Mouse (Mus musculus) ES-Bruce4 (cell line): Measurements from ENCODE around the gene Mcoln2.

Experiments
- EP300 ChIP-seq: IDR thresholded peaks from 2 replicates; pipeline ENCODE4 v1.6.1; 2011; ENCODE audit warnings: low read depth, low read length; ENCODE audit not compliant: insufficient read depth
- POLR2A ChIP-seq: IDR thresholded peaks from one replicate; pipeline ENCODE4 v1.8.1; 2011; ENCODE audit warnings: low read length; ENCODE audit not compliant: insufficient read depth

DNA sequence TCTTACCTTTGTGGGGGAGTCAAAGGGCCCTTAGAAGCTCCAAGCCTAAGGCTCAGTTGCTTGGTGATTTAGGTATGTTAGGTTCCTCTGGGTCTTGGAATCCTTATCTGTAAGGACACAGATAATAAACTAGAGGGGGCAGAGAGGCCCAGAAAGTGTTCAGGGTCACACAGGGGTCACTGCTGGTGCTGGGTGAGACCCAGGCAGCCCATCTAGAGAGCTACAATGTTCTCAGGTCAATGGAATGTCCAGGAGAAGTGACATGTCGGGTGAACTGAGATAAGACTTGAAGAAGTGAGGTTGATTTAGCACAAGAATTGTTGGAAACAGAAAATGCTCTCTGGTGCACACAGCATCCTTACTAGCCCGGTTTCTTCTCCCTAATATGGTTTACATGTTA, 54.7 kb downstream of the Mcoln2 start:
- TF ChIP-seq POLR2A (no peak), EP300 (no peak)
